Mouse (Mus musculus) cerebellum, adult 2 months (tissue): Measurements from ENCODE around the gene Tubgcp3.

Experiments used
- CTCF ChIP-seq: fragments of 200-500 bp; IDR thresholded peaks from 2 replicates; pipeline ENCODE4 v1.5.1; 2011; ENCODE audit warnings: low read depth, mild to moderate bottlenecking, control low read depth, low read length, moderate library complexity, borderline replicate concordance; ENCODE audit not compliant: insufficient read depth
- POLR2A ChIP-seq: fragments of 200-500 bp; IDR thresholded peaks from 2 replicates; pipeline ENCODE4 v1.6.1; 2011; ENCODE audit warnings: low read length, control low read depth, borderline replicate concordance; ENCODE audit not compliant: insufficient read depth

- TF ChIP-seq POLR2A (no peak), CTCF (peak; percentile 85)
Observed at GRCm38 (mm10) chr8:12629079-12629478, 43.0 kb downstream of the Tubgcp3 start.
